Mouse (Mus musculus) left cerebral cortex, adult 9 months (tissue): ENCODE measurements around the gene Gm10638.

Experiments used
- DNase-seq, 2 experiments: peaks; one replicate each; pipeline ENCODE4 v3.0.0; 2022; ENCODE audit warnings: low spot score in 2 of 2

The Gm10638 gene

DNA sequence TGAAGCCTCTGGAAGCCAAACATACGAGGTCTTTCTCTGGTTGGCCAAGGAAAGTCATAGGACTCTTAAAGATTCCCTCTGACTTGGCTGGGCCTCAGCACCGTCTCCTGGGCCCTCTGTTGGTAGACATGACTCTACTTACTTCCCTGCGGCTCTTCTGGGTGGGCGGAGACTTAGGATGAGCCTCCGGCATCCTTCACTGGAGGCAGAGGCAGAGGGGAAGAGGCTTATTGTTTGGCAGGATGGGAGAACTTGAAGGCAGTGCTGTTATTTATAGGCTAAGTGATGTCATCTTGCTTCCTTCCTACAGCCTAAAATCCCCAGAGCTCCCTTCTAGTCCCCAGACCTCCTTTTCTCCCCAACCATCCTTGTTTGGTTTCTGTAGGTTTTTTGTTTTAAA, 41.0 kb downstream of the Gm10638 start:
- DNase-seq, result no peak

DNA sequence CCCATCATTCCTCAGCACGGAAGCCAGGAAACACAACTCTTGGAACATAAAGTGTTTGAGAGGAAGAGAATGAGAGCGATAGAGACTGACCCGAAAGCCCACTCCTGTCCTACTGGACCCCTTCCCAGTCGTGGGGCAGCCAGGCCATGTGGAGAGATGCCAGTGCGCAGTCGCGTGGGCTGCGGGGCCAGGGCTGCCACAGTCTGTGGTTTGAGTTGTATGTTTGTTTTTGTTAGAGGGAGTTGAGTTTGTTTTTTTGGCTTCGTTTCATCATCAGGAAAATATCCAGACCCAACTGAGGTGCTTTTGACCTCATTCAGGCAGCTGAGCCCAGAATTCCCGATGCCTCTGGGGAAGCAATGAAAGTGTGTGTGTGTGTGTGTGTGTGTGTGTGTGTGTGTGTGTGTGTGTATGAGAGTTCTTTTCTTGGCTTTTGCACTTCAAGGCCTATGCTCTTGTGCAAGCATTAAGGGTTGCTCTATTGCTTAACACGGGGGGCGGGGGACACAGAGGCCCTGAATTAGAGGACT, 42.5 kb downstream of the Gm10638 start:
- no peak for DNase-seq

DNA sequence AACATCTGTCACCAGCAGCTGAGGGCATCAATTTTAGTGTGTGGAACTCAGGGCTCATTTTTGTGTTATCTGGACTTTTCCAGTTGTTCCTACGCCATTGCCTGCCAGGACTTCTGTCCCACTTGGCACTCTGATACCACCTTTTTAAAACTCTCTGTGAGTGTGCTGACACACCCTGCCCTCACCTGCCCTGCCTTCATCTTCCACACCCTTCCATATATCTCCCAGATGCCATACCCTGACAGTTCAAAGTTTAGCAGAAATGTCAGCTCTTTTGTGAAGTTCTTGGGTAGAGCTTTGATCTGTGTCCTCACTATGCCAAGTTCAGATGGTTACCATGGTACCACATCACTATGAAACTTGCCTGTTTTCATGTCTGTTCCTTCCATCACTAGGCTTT, 44.1 kb downstream of the Gm10638 start:
- DNase-seq, result no peak

DNA sequence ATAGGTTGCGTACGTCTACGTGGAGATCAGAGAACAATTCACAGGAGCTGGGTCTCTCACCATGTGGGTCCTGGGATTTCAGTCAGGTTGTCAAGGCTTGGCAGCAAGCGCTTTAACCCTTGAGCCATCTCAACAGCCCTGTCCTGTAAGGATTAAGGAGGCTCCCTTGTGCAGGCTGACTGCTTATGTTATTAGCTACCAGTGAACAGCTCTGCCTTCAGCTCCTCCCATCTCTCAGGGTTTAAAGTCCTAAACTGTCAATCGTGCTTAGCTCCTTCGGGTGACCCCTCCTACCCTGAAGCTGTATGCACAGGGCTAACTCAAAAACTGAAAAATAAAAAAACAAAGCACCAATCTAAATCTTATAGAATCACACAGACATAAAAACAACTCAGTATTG, 46.0 kb downstream of the Gm10638 start:
- DNase-seq, result no peak

DNA sequence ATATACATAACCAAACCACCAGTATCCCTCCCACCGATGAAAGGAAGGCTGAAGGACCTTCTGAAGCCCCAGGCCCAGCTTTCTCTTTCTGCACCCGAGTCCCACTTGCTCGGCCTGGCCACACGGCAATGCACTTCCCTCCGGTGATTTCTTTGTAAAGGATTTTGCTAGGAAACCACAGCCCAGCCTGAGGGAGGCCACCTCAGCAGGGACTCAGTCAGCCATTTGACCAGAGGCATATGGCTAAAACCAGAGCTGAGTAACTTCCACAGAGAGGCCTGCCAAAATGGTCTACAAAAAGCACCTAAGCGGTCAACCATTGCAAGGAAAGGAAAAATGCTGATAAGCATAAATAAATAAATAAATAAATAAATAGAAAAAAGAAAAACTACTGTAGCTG, 49.2 kb downstream of the Gm10638 start:
- DNase-seq, result no peak
